Mouse (Mus musculus) hindbrain, embryonic 15.5 days (tissue): ENCODE data around the gene Dnajb12. TPM values are rescaled to one million over a fixed set of nuclear protein-coding genes. Genes with fewer than 3 reads are reported as not detected.

Source experiments
- ATAC-seq: fragments of 200-750 bp; cut with Nextera tagmentation; 2 replicates; pipeline ENCODE4 v1.8.0; 2017; ENCODE audit warnings: low read depth, moderate number of reproducible peaks, moderate TSS enrichment; ENCODE audit not compliant: low FRiP score
- H3K27ac ChIP-seq: fragments of 300-500 bp; sonication (generic); replicated peaks from 2 replicates; pipeline ENCODE4 v1.5.1; 2015; ENCODE audit warnings: mild to moderate bottlenecking, inconsistent platforms
- H3K27me3 ChIP-seq: fragments of 300-500 bp; sonication (generic); 2 replicates; pipeline ENCODE4 v1.6.1; 2015; ENCODE audit warnings: control low read depth, inconsistent platforms
- H3K36me3 ChIP-seq: fragments of 300-500 bp; sonication (generic); 2 replicates; pipeline ENCODE4 v1.6.1; 2015; ENCODE audit warnings: control low read depth, inconsistent platforms
- H3K4me1 ChIP-seq: fragments of 300-500 bp; sonication (generic); replicated peaks from 2 replicates; pipeline ENCODE4 v1.6.1; 2015; ENCODE audit warnings: control low read depth, inconsistent platforms
- H3K4me2 ChIP-seq: fragments of 300-500 bp; sonication (generic); 2 replicates; pipeline ENCODE4 v1.6.1; 2015; ENCODE audit warnings: moderate library complexity, mild to moderate bottlenecking, inconsistent platforms
- H3K4me3 ChIP-seq: fragments of 300-500 bp; sonication (generic); 2 replicates; pipeline ENCODE4 v1.5.1; 2015; ENCODE audit warnings: mild to moderate bottlenecking, inconsistent platforms
- H3K9ac ChIP-seq: fragments of 300-500 bp; sonication (generic); 2 replicates; pipeline ENCODE4 v1.6.1; 2015; ENCODE audit warnings: inconsistent platforms
- H3K9me3 ChIP-seq: fragments of 300-500 bp; sonication (generic); 2 replicates; pipeline ENCODE4 v1.6.1; 2016; ENCODE audit warnings: control low read depth, inconsistent platforms
- WGBS: fragments of 180-500 bp; shearing (Covaris S2); methylation state at CpG from one replicate; pipeline ENCODE4 v1.1.7; 2015; 5-methylcytosine and 5-hydroxymethylcytosine counted together
- polyA plus RNA-seq: library from polyadenylated mRNA; unstranded; fragments of >200 nt; fragmentation: Nextera tagmentation; extraction: Ambion mirVana; gene quantifications from 2 replicates; pipeline ENCODE4 v1.2.1, GENCODE M21; 2015

Gene Dnajb12
- polyA plus RNA-seq, 1 experiment from 2014 or later = 24.6 TPM

DNA sequence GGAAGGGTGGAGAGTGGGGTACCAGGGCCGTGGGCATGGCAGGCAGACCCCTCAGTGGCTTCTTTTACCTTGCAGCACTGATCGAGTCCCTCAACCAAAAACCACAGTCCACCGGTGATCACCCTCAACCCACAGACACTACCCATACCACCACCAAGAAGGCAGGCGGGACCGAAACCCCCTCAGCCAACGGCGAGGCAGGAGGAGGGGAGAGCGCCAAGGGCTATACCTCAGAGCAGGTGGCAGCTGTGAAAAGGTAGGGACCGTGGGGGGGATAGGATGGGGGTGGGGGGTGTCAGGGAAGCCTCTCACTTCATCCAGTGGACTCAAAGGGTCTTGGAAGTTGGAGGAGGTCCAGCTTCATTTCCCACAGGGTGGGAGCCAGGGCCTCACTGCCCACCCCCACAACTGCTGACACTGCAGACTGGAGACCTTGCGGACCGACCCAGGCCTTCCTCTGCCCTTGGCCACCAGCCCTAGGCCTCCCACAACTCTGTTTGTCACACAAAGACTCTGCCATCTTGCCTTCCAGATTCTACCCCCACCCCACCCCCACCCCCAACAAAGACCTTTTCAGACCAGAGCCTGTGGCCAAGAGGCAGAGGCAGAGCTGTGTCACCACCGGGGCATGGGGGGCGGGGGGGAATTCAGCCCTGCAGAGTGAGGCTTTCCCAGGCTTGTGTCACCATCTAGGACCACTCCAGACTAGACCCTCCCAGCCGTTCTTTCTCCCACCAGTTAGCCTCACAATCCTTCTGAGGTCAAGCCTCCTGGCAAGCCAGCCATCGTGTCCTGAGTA lies 10.8 kb downstream of the Dnajb12 start:
- peak; percentile 43; the same call in 1 of the 2 replicates for ATAC-seq
- H3K9ac ChIP-seq = no peak overlapping the region
- H3K4me3 ChIP-seq = no peak overlapping the region
- peaks cover 25% of the 10 kb centered on the region for H3K4me1 ChIP-seq
- H3K27ac ChIP-seq = no peak overlapping the region
- no peaks in the 10 kb centered on the region for H3K27me3 ChIP-seq
- H3K9me3 ChIP-seq = no peaks in the 10 kb centered on the region
- 82% methylated on average over 15 of the region's 15 CpGs for WGBS
- no peak overlapping the region for H3K4me2 ChIP-seq
- H3K36me3 ChIP-seq = peaks cover 25% of the 10 kb centered on the region

DNA sequence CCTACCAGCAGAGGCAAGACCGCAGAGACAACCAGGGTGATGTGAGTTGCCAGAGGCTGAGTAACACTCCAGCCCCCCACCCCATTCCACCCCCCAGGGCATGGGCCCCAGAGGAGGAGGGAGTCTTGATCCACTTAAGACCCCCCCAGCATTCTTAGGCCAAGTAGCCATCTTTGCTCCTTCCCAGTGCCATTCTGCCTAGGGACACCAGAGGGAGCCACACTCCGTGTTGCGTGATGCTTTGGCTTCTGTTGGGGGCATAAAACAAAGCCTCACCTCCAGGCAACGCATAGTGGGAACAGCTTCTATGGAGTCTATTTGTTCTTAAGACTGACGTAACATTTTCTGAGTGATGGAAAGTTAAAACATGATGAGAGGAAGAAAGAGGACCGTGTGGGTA lies 13.6 kb downstream of the Dnajb12 start:
- 28% methylated on average over 6 of the region's 6 CpGs for WGBS
- peaks cover 34% of the 10 kb centered on the region for H3K36me3 ChIP-seq

DNA sequence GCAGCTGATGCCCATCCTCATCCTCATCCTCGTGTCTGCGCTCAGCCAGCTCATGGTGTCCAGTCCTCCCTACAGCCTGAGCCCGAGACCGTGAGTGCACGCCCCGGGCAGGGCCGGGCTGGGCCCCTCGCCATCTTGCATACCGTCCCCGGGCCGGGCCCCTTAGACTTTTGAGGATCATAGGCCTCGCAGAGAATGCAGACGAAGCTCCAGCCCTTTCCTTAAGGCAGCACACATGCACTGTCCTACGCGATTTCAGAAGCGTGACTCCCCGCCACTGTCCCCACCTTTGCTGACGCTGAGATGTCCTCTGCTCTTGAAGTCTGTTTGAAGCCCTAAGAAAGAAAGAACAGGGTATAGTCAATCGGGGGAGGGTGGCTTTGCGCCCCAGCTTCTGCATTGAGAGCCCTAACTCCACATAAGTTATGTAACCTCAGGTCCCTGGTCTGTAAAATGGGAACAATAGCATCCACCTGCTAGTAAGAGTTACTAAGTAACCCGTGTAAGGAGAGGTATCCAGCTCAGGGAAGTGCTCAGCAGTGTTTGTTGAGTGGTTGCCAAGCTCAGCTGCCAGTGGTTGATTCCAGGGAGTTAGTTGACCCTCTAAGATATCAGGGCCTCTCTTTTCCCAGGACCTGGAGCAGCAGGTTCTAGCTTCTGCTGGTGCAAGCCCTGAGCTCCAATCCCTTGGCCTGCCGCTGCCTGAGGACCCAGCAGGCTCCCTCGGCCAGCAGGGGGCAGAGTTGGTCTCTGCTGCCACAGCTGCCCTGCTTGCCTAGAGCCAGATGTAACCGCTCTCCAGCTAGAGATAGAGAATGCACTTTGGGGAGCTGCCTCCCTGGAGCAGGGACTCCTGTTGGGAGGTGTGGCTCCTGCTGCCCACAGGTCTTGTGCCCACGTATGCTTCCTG lies 15.2 kb downstream of the Dnajb12 start:
- Histone ChIP-seq H3K9me3 (no peaks in the 10 kb centered on the region), H3K9ac (no peak overlapping the region), H3K36me3 (peaks cover 34% of the 10 kb centered on the region), H3K27me3 (no peaks in the 10 kb centered on the region), H3K4me1 (peaks cover 63% of the 10 kb centered on the region), H3K4me2 (no peak overlapping the region), H3K4me3 (no peak overlapping the region), H3K27ac (no peak overlapping the region)
- no peak for ATAC-seq
- WGBS = 77% methylated on average over 25 of the region's 25 CpGs

More for the DNA sequence above, 13.6 kb downstream of the Dnajb12 start:
- H3K27me3 ChIP-seq = no peaks in the 10 kb centered on the region
- peak overlapping the region; percentile 42; the same call in 1 of the 2 replicates for H3K27ac ChIP-seq
- H3K4me2 ChIP-seq = no peak overlapping the region
- no peak overlapping the region for H3K9ac ChIP-seq
- ATAC-seq = no peak
- no peaks in the 10 kb centered on the region for H3K9me3 ChIP-seq
- H3K4me1 ChIP-seq = peaks cover 48% of the 10 kb centered on the region
- no peak overlapping the region for H3K4me3 ChIP-seq

DNA sequence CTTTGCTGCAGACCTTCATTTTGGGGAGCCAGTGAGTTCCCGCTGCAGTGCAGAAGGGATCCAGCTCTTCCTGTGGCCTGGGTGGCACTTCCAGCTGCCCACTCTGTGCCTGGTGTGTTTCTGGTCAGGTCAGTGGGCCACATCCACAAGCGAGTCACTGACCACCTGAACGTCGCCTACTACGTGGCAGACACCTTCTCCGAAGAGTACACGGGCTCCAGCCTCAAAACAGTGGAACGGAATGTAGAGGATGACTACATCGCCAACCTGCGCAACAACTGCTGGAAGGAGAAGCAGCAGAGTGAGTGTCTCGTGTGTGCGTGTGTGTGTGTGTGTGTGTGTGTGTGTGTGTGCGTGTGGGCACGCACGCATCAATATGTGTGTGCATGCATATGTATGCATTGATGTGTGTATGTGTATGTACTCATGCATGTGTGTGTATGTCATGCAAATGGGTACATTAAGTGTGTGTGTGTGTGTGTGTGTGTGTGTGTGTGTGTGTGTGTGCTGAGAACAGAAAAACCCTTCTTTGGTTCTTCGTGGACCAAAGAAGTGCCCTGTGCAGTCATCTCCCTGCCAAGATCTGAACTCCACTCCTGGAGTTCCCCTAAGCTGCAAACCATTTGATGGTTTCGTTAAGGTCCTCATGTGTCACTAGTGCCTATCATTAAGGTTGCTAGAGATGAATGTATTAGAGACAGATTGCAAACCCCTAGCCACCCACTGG lies 16.3 kb downstream of the Dnajb12 start:
- no peaks in the 10 kb centered on the region for H3K9me3 ChIP-seq
- ATAC-seq = no peak
- H3K27ac ChIP-seq = peak overlapping the region; percentile 95
- no peak overlapping the region for H3K4me3 ChIP-seq
- no peak overlapping the region for H3K9ac ChIP-seq
- peaks cover 34% of the 10 kb centered on the region for H3K36me3 ChIP-seq
- 92% methylated on average over 17 of the region's 17 CpGs for WGBS
- H3K4me2 ChIP-seq = no peak overlapping the region
- H3K27me3 ChIP-seq = no peaks in the 10 kb centered on the region
- H3K4me1 ChIP-seq = peaks cover 67% of the 10 kb centered on the region

DNA sequence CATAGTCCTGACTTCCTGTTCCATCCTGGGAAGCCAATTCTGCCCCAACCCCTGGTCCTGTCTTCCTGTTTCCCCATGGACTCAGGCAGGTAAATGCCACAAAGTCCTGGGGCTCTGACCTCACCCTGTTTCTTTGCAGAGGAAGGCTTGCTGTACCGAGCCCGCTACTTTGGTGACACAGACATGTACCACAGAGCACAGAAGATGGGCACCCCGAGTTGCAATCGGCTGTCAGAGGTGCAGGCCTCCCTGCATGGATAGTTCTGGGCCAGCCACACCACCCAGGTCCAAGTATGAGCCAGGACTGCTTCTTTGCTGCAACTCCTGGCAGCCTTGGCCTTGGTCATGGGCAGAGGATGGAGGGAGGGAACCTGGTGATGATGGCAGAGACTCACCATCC lies 16.9 kb downstream of the Dnajb12 start:
- Histone ChIP-seq H3K36me3 (peaks cover 33% of the 10 kb centered on the region), H3K9me3 (no peaks in the 10 kb centered on the region), H3K27me3 (no peaks in the 10 kb centered on the region), H3K4me2 (no peak overlapping the region), H3K4me1 (peaks cover 73% of the 10 kb centered on the region), H3K9ac (no peak overlapping the region), H3K27ac (peak overlapping the region; percentile 95), H3K4me3 (no peak overlapping the region)
- no peak for ATAC-seq
- WGBS = 90% methylated on average over 4 of the region's 4 CpGs

DNA sequence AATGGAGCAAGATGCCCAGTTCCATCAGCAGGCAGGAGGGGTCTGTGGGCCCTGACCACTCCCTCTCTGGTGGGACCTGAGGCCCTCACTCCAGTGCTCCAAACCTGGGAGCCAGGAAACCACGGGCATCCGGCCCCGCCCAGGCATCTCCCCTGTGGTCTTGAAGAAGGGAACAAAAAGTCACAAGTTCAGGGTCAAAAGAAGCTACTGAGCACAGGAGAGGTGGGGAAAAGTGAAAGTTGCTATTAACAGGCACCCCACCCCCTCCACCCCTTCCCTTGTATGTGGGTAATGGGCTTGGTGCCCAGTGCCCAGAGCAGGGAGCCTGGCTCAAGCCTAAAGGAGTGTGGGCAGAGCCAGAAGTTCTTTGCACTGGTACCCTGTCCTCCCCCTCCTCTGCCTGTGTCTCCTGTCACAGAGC lies 17.6 kb downstream of the Dnajb12 start:
- Histone ChIP-seq H3K4me3 (no peak overlapping the region), H3K9me3 (no peaks in the 10 kb centered on the region), H3K4me2 (peak overlapping the region; percentile 30), H3K9ac (no peak overlapping the region), H3K27ac (peak overlapping the region; percentile 95), H3K36me3 (peaks cover 25% of the 10 kb centered on the region), H3K4me1 (peaks cover 77% of the 10 kb centered on the region), H3K27me3 (no peaks in the 10 kb centered on the region)
- ATAC-seq = peak; percentile 13
- WGBS = 42% methylated on average over 3 of the region's 3 CpGs

DNA sequence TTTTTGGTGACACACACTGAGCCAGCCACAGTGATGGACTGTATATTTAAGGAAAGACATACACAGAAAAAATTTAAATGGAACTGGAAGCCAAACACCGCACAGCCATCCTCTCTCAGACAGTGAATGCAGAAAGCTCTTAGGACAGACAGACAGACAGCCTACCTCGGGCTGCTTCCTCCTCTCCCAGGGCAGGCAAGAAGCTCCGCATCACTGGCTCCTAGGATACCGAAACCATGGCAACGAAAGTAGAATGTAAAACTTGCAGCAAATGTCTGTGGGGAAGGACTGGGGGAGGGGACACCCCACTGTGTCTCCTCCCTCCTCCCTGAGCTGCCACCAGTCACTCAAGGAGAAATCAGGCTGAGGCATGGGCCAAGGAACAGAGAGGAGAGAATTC lies 18.2 kb downstream of the Dnajb12 start:
- Histone ChIP-seq H3K27me3 (no peaks in the 10 kb centered on the region), H3K4me2 (peak overlapping the region; percentile 30), H3K4me3 (no peak overlapping the region), H3K4me1 (peaks cover 83% of the 10 kb centered on the region), H3K36me3 (peaks cover 22% of the 10 kb centered on the region), H3K27ac (peak overlapping the region; percentile 95), H3K9me3 (no peaks in the 10 kb centered on the region), H3K9ac (peak overlapping the region; percentile 11; the same call in 1 of the 2 replicates)
- ATAC-seq = peak; percentile 6; the same call in 1 of the 2 replicates
- 7% methylated on average over 5 of the region's 5 CpGs for WGBS

DNA sequence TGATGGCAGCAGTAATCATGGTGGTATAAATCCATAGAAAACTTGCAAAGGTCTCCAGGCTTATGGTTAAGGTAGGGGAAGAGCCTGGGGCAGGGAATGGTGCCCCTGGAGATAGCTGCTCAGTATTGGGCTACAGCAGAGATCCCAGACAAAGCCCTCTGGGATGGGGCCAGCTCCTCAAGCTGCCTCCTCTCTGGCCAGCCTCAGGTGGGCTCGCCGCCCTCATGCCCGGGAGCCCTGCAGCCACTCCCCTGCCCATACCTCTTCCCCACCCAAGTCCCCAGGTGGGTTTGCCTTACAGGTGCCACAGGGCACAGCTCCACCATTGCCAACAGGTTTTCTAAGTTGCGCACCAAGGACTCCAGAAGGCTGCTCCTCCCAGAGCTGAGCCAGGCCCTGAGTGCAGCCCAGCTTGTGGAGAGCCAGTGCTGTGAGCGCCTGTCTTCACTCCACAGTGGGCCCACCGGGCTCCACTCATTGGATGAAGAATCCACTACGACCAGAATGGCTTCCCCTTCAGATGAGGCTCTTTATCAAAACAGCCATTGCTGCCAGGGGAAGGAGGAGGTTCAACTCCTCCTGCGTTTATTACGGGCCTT lies 18.9 kb downstream of the Dnajb12 start:
- H3K9me3 ChIP-seq = no peaks in the 10 kb centered on the region
- peak overlapping the region; percentile 34 for H3K9ac ChIP-seq
- no peak overlapping the region for H3K4me2 ChIP-seq
- no peak overlapping the region for H3K4me3 ChIP-seq
- peaks cover 88% of the 10 kb centered on the region for H3K4me1 ChIP-seq
- H3K36me3 ChIP-seq = peaks cover 22% of the 10 kb centered on the region
- H3K27ac ChIP-seq = peak overlapping the region; percentile 95
- WGBS = 37% methylated on average over 9 of the region's 9 CpGs
- no peaks in the 10 kb centered on the region for H3K27me3 ChIP-seq
- no peak for ATAC-seq

DNA sequence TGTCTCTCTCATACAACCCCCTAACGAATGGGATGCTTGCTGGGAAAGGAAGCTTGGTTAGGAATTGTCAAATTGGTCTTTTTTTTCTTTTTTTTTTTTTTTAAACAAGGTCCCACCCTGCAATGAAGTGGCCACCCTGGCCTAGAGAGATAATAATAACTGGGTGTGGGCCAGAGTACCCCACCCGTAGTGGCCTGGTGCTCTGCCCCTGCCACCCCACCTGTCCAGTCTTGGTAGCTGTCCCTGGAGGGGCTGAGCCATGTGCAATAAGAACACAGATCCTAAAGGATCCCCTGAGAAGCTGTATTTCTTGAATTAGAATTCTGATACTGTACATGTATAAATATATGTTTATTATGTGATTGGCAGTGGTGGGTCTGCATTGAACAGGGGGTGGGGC lies 19.6 kb downstream of the Dnajb12 start:
- Histone ChIP-seq H3K36me3 (peaks cover 18% of the 10 kb centered on the region), H3K27me3 (no peaks in the 10 kb centered on the region), H3K4me2 (peak overlapping the region; percentile 41; the same call in 1 of the 2 replicates), H3K27ac (peak overlapping the region; percentile 95), H3K9ac (peak overlapping the region; percentile 35), H3K9me3 (no peaks in the 10 kb centered on the region), H3K4me1 (peaks cover 82% of the 10 kb centered on the region), H3K4me3 (no peak overlapping the region)
- ATAC-seq = no peak
- WGBS = 13% methylated on average over 2 of the region's 2 CpGs

DNA sequence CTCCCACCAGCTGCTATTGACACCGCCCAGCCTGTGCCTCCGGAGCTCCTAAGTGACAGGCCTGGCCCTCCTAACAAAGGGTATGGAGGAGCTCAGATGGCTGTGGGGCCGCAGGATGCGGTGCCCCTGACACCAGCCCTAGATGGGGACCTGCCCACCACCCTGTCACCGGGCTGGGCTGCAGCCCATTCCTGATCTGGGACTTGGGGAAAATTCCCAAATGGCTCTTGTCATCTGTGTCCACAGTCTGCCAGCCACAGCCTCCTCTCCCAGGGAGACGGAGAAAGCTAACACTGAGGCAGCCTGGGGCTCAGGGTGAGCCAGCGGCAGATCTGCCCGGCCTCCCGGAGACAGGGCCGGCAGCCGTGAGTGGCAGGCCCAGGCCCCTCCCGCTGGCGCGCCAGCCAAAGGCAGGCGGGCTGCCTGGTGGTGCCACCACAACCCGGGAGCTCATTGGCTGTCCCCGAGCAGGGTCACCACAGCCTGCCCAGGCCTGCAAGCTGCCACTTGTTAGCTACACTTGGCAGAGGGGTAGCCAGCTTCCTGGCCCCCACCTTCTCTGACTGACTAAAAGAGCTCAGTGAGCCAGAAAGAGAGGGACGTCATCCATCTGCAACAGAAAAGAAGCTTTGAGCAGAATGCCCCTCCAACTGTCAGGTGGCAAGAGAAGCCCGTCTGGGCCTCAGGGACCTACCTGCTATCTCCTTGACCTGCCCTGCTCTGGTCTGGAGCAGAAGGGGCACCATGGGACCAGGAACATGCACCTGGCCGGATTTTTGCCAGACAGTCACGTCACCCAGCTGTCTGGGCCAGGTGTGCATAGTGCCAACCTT lies 20.2 kb downstream of the Dnajb12 start:
- Histone ChIP-seq H3K9me3 (no peaks in the 10 kb centered on the region), H3K36me3 (peaks cover 12% of the 10 kb centered on the region), H3K27me3 (no peaks in the 10 kb centered on the region), H3K27ac (peak overlapping the region; percentile 95), H3K9ac (peak overlapping the region; percentile 35), H3K4me3 (no peak overlapping the region), H3K4me2 (peak overlapping the region; percentile 41), H3K4me1 (peaks cover 80% of the 10 kb centered on the region)
- peak; percentile 91 for ATAC-seq
- 6% methylated on average over 21 of the region's 21 CpGs for WGBS

DNA sequence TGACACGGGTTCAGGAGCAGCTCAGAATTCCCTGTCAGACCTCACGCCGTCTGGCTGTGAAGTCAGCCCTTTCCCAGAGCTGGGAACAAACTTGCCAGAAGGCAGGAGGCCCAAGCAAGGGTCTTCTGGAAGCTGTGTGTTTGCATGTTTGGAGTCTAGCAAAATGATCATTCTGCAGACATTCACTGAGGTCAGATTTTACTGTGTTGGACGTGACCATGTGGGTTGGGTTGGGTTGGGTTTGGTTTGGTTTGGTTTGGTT lies 20.7 kb downstream of the Dnajb12 start:
- 0 out of 2 replicates have a peak overlapping the region, but pooled peaks have one; percentile 2 for H3K9ac ChIP-seq
- 25% methylated on average over 4 of the region's 4 CpGs for WGBS
- H3K4me2 ChIP-seq = peak overlapping the region; percentile 41
- no peaks in the 10 kb centered on the region for H3K9me3 ChIP-seq
- H3K27me3 ChIP-seq = no peaks in the 10 kb centered on the region
- no peak; the same call in 1 of the 2 replicates for ATAC-seq
- peak overlapping the region; percentile 95 for H3K27ac ChIP-seq
- H3K36me3 ChIP-seq = peaks cover 9% of the 10 kb centered on the region
- no peak overlapping the region for H3K4me3 ChIP-seq
- peaks cover 74% of the 10 kb centered on the region for H3K4me1 ChIP-seq
